Mouse (Mus musculus): ENCODE data around the gene Piwil1.
A peak's percentile ranks its signal among the peaks of the same experiment; 100 is the strongest.

DNA sequence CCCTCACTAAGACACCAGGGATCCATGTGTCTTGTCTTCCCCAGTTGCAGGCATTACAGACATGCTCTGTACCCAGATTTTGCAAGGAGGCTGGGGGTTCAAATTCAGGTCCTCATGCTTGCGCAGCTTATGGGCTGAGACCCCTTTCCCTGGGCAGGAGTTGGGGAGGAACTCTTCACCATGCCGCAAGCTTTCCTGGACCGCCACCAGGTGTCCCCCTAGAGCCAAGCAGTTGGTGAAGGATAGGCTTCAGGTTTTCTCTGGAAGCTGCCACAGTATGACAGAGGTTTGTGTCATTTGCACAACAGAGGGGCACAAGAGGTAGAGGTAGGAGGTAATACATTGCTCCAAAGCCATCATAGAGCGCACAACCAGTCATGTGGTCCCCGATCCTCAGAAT lies 28.3 kb downstream of the Piwil1 start:
- TF ChIP-seq CTCF (IDR thresholded peaks at IDR 0.05; ENCODE audit: low read depth) (peak; percentile 75), EP300 (optimal IDR thresholded peaks at IDR 0.05) (no peak)
